Mouse (Mus musculus): ENCODE data around the gene Tmem106c.
A peak's percentile ranks its signal among the peaks of the same experiment; 100 is the strongest.

Gene Tmem106c

GRCm38 (mm10) chr15:97963989-97964835, at the start of gene Tmem106c:
Tmem106c (plus strand) TSS chr15:97964200.
- DNase-seq (ENCODE audit: low spot score in 2 of 2): peak; percentile 81 to 89

- DNase-seq (ENCODE audit: low spot score in 2 of 2): no peak
Measured at GRCm38 (mm10) chr15:97914331-97914747, 49.7 kb upstream of the Tmem106c start.

- no peak for DNase-seq (ENCODE audit: low spot score in 2 of 2)
Measured at GRCm38 (mm10) chr15:97917994-97918393, 46.0 kb upstream of the Tmem106c start.

GRCm38 (mm10) chr15:97919217-97919616, 44.8 kb upstream of the Tmem106c start:
- no peak for DNase-seq (ENCODE audit: low spot score in 2 of 2)

GRCm38 (mm10) chr15:97920306-97920705, 43.7 kb upstream of the Tmem106c start:
- DNase-seq (ENCODE audit: low spot score in 2 of 2): no peak

- no peak for DNase-seq (ENCODE audit: low spot score in 2 of 2)
Measured at GRCm38 (mm10) chr15:97921796-97922195, 42.2 kb upstream of the Tmem106c start.

GRCm38 (mm10) chr15:97922421-97922820, 41.6 kb upstream of the Tmem106c start:
- DNase-seq (ENCODE audit: low spot score in 2 of 2): no peak

- no peak for DNase-seq (ENCODE audit: low spot score in 2 of 2)
Measured at GRCm38 (mm10) chr15:97927018-97927417, 37.0 kb upstream of the Tmem106c start.

GRCm38 (mm10) chr15:97927821-97928220, 36.2 kb upstream of the Tmem106c start:
- DNase-seq (ENCODE audit: low spot score in 2 of 2): no peak

GRCm38 (mm10) chr15:97929259-97929824, 34.7 kb upstream of the Tmem106c start:
- no peak for DNase-seq (ENCODE audit: low spot score in 2 of 2)

- DNase-seq (ENCODE audit: low spot score in 2 of 2): no peak
Measured at GRCm38 (mm10) chr15:97932441-97932840, 31.6 kb upstream of the Tmem106c start.

- no peak for DNase-seq (ENCODE audit: low spot score in 2 of 2)
Measured at GRCm38 (mm10) chr15:97938580-97938979, 25.4 kb upstream of the Tmem106c start.

- DNase-seq (ENCODE audit: low spot score in 2 of 2): no peak
Measured at GRCm38 (mm10) chr15:97940088-97940487, 23.9 kb upstream of the Tmem106c start.

- DNase-seq (ENCODE audit: low spot score in 2 of 2): no peak
Measured at GRCm38 (mm10) chr15:97941306-97941705, 22.7 kb upstream of the Tmem106c start.

- no peak for DNase-seq (ENCODE audit: low spot score in 2 of 2)
Measured at GRCm38 (mm10) chr15:97942538-97942937, 21.5 kb upstream of the Tmem106c start.

GRCm38 (mm10) chr15:97943356-97943755, 20.6 kb upstream of the Tmem106c start:
- no peak for DNase-seq (ENCODE audit: low spot score in 2 of 2)

- DNase-seq (ENCODE audit: low spot score in 2 of 2): no peak
Measured at GRCm38 (mm10) chr15:97944919-97945574, 19.0 kb upstream of the Tmem106c start.

GRCm38 (mm10) chr15:97945656-97946315, 18.2 kb upstream of the Tmem106c start:
- no peak for DNase-seq (ENCODE audit: low spot score in 2 of 2)

GRCm38 (mm10) chr15:97948720-97949119, 15.3 kb upstream of the Tmem106c start:
- no peak for DNase-seq (ENCODE audit: low spot score in 2 of 2)

GRCm38 (mm10) chr15:97949706-97950105, 14.3 kb upstream of the Tmem106c start:
- DNase-seq (ENCODE audit: low spot score in 2 of 2): no peak

GRCm38 (mm10) chr15:97950240-97950639, 13.8 kb upstream of the Tmem106c start:
- DNase-seq (ENCODE audit: low spot score in 2 of 2): no peak
